Mouse (Mus musculus) liver, embryonic 15.5 days (tissue): Measurements from ENCODE around the gene Scaf11. TPM values are rescaled to one million over a fixed set of nuclear protein-coding genes. Genes with fewer than 3 reads are reported as not detected.
A peak's percentile ranks its signal among the peaks of the same experiment; 100 is the strongest.

Source experiments
- ATAC-seq: fragments of 200-750 bp; cut with Nextera tagmentation; 2 replicates; pipeline ENCODE4 v1.8.0; 2017; ENCODE audit warnings: moderate number of reproducible peaks, mild to moderate bottlenecking, moderate library complexity; ENCODE audit not compliant: insufficient read depth
- H3K27ac ChIP-seq: fragments of 300-500 bp; sonication (generic); replicated peaks from 2 replicates; pipeline ENCODE4 v1.5.1; 2015; ENCODE audit warnings: mild to moderate bottlenecking, inconsistent platforms
- H3K27me3 ChIP-seq: fragments of 300-500 bp; sonication (generic); 2 replicates; pipeline ENCODE4 v1.6.1; 2015; ENCODE audit warnings: mild to moderate bottlenecking, inconsistent platforms
- H3K36me3 ChIP-seq: fragments of 300-500 bp; sonication (generic); replicated peaks from 2 replicates; pipeline ENCODE4 v1.6.1; 2015; ENCODE audit warnings: moderate library complexity, mild to moderate bottlenecking, inconsistent platforms
- H3K4me1 ChIP-seq: fragments of 300-500 bp; sonication (generic); replicated peaks from 2 replicates; pipeline ENCODE4 v1.6.1; 2015; ENCODE audit warnings: inconsistent platforms
- H3K4me2 ChIP-seq: fragments of 300-500 bp; sonication (generic); 2 replicates; pipeline ENCODE4 v1.6.1; 2015; ENCODE audit warnings: moderate library complexity, mild to moderate bottlenecking, inconsistent platforms
- H3K4me3 ChIP-seq: fragments of 300-500 bp; sonication (generic); replicated peaks from 2 replicates; pipeline ENCODE4 v1.5.1; 2015; ENCODE audit warnings: mild to moderate bottlenecking, inconsistent platforms
- H3K9ac ChIP-seq: fragments of 300-500 bp; sonication (generic); 2 replicates; pipeline ENCODE4 v1.6.1; 2015; ENCODE audit warnings: moderate library complexity, mild to moderate bottlenecking, inconsistent platforms
- H3K9me3 ChIP-seq: fragments of 300-500 bp; sonication (generic); replicated peaks from 2 replicates; pipeline ENCODE4 v1.6.1; 2016; ENCODE audit warnings: inconsistent platforms
- WGBS: fragments of 180-500 bp; shearing (Covaris S2); methylation state at CpG from one replicate; pipeline ENCODE4 v1.1.7; 2015; ENCODE audit warnings: mixed read lengths; ENCODE audit not compliant: insufficient replicate concordance; 5-methylcytosine and 5-hydroxymethylcytosine counted together
- polyA plus RNA-seq: library from polyadenylated mRNA; unstranded; fragments of >200 nt; fragmentation: Nextera tagmentation; extraction: Ambion mirVana; gene quantifications from 2 replicates; pipeline ENCODE4 v1.2.1, GENCODE M21; 2015

The Scaf11 gene
- polyA plus RNA-seq, 1 experiment from 2014 or later = 40.1 TPM

DNA sequence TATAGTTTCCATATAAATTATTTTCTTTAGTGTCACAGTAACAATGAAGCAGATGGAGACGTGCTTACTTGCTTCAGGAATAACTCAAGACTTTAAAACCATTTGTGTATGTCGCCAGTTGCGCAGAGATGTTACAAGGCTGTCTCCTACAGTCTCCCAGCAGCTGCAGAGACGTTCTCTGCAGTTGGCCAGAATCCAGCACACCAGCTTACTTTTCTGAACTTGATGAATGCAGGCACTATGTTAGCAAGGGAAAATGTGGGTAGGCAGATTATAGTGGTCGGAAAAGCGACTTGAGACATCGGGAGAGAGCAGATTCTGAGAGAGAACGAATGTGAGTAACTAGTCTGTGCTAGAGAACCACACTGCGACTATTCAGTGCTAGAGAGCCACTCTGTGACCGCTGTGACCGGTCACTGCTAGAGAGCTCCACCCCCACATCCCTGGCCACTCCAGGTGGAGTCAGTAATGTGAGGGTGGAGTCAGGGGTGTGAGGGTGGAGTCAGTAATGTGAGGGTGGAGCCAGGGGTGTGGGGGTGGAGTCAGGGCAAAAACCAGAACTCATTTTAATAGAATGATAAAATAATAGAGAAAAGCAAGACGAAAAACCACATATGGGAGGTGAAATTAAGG lies 26.5 kb upstream of the Scaf11 start:
- no peak for ATAC-seq
- WGBS = 62% methylated on average over 12 of the region's 12 CpGs

DNA sequence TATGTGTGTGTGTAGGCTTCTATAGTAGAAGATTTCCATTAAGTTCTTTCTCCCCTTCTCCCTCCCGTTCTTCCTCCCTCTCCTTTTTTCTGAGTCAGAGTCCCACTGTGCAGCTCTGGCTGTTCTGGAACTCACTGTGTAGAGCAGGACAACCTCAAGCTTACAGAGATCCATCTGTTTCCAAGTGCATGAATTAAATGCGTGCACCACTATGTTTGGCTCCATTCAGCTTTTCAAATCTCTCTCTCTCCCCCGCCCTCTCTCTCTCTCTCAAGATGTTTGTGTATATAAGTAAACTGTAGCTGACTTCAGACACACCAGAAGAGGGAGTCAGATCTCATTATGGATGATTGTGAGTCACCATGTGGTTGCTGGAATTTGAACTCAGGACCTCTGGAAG lies 20.2 kb upstream of the Scaf11 start:
- H3K4me3 ChIP-seq = no peak overlapping the region
- no peak overlapping the region for H3K27ac ChIP-seq
- H3K9ac ChIP-seq = no peak overlapping the region
- no peaks in the 10 kb centered on the region for H3K4me1 ChIP-seq
- H3K27me3 ChIP-seq = no peaks in the 10 kb centered on the region
- WGBS = 71% methylated on average over 3 of the region's 3 CpGs
- ATAC-seq = no peak
- no peak overlapping the region for H3K4me2 ChIP-seq
- no peaks in the 10 kb centered on the region for H3K9me3 ChIP-seq
- no peaks in the 10 kb centered on the region for H3K36me3 ChIP-seq

More for the DNA sequence above, 26.5 kb upstream of the Scaf11 start:
- no peaks in the 10 kb centered on the region for H3K9me3 ChIP-seq
- no peaks in the 10 kb centered on the region for H3K36me3 ChIP-seq
- peaks cover 11% of the 10 kb centered on the region; the same call in 1 of the 2 replicates for H3K4me1 ChIP-seq
- H3K27me3 ChIP-seq = no peaks in the 10 kb centered on the region
- no peak overlapping the region for H3K27ac ChIP-seq
- H3K9ac ChIP-seq = no peak overlapping the region
- H3K4me3 ChIP-seq = no peak overlapping the region
- no peak overlapping the region for H3K4me2 ChIP-seq

DNA sequence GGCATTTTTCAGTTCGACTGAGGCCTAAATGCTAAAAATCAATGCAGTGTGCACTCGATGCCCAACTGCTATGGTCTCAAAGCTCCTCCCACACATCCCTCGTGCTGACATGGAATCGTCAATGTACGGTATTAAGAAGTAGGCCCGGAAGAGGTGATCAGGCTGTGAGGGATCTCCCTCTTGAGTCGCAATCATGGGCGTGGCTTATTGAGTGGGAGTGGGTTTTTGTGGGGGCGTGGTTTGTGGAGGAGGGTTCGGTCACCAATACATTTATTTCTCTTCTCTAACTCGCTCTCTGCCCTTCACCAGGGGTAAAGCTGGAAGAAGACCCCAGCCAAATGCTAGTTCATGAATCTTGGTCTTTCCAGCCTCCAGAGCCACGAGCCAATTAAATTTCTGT lies 17.4 kb upstream of the Scaf11 start:
- Histone ChIP-seq H3K9me3 (no peaks in the 10 kb centered on the region), H3K9ac (no peak overlapping the region), H3K27ac (no peak overlapping the region), H3K4me1 (no peaks in the 10 kb centered on the region), H3K4me3 (no peak overlapping the region), H3K36me3 (no peaks in the 10 kb centered on the region), H3K4me2 (no peak overlapping the region), H3K27me3 (no peaks in the 10 kb centered on the region)
- 71% methylated on average over 12 of the region's 12 CpGs for WGBS
- no peak for ATAC-seq

DNA sequence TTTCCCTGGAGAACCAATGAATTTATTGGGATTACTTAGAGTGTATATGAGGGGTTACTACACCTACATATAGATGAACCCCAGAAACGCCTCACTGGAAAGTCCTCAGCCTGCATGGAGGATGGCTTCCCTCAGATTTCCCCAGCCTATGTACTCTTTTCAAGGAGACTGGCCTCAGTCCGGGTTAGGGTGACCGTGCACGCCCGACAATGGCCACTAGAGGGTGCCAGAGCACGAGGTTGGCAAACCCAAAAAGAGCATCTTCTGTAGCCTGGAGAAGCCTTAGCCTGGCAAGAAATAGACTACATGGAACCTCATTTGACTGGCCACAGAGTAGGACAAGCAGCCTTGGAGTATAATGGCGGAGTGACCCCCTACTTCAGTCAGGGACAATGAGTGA lies 15.7 kb upstream of the Scaf11 start:
- 6% methylated on average over 7 of the region's 7 CpGs for WGBS
- peak; percentile 59; the same call in 1 of the 2 replicates for ATAC-seq
- no peaks in the 10 kb centered on the region for H3K9me3 ChIP-seq
- H3K36me3 ChIP-seq = no peaks in the 10 kb centered on the region
- H3K4me2 ChIP-seq = no peak overlapping the region
- H3K4me1 ChIP-seq = no peaks in the 10 kb centered on the region
- H3K9ac ChIP-seq = no peak overlapping the region
- no peak overlapping the region for H3K4me3 ChIP-seq
- H3K27me3 ChIP-seq = no peaks in the 10 kb centered on the region
- H3K27ac ChIP-seq = no peak overlapping the region

- 48% methylated on average over 7 of the region's 7 CpGs for WGBS
- Histone ChIP-seq H3K4me3 (no peak overlapping the region), H3K9me3 (no peaks in the 10 kb centered on the region), H3K36me3 (no peaks in the 10 kb centered on the region), H3K9ac (no peak overlapping the region), H3K27me3 (no peaks in the 10 kb centered on the region), H3K4me1 (no peaks in the 10 kb centered on the region), H3K4me2 (no peak overlapping the region), H3K27ac (no peak overlapping the region)
- ATAC-seq = no peak
Measured at GRCm38 (mm10) chr15:96475571-96475972, 14.9 kb upstream of the Scaf11 start.

DNA sequence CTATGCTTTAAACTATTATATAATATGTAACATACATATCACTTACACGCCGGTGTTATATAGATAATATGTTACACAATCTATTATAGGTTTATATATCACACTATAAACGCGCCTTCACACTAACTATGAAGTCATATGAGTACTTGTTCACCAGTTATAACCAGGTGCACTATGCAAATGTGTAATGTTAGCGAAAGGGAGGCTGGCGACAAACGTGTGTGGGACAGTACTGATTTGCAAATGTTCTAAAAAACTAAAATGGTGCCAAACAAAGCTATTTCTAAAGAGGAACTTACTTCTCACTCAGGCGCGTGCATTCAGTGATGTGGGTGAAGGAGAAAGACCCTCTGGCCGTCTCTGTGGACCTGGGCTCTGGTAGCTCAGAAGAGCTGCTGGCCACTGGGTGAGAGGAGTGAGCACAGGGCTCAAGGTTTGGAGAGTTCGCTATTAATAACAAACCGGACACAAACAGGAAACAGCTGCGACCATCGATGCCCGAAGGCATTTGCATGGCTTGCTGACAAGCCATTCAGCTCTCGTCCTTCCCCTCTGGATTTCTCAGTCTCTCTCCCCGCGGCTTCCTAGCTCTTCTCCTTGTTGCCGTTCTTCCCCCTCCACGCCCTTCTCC lies 13.8 kb upstream of the Scaf11 start:
- Histone ChIP-seq H3K4me1 (no peaks in the 10 kb centered on the region), H3K9ac (no peak overlapping the region), H3K27me3 (no peaks in the 10 kb centered on the region), H3K4me2 (peak overlapping the region; percentile 23), H3K9me3 (no peaks in the 10 kb centered on the region), H3K4me3 (no peak overlapping the region), H3K27ac (no peak overlapping the region), H3K36me3 (no peaks in the 10 kb centered on the region)
- ATAC-seq = no peak
- 32% methylated on average over 20 of the region's 20 CpGs for WGBS

GRCm38 (mm10) chr15:96473920-96474319 lies 13.3 kb upstream of the Scaf11 start:
- WGBS = 80% methylated on average over 15 of the region's 15 CpGs
- H3K9me3 ChIP-seq = no peaks in the 10 kb centered on the region
- no peaks in the 10 kb centered on the region for H3K4me1 ChIP-seq
- no peak overlapping the region for H3K9ac ChIP-seq
- ATAC-seq = no peak
- no peak overlapping the region for H3K4me2 ChIP-seq
- no peak overlapping the region for H3K27ac ChIP-seq
- H3K4me3 ChIP-seq = no peak overlapping the region
- no peaks in the 10 kb centered on the region for H3K36me3 ChIP-seq
- H3K27me3 ChIP-seq = no peaks in the 10 kb centered on the region

- no peaks in the 10 kb centered on the region for H3K4me1 ChIP-seq
- 65% methylated on average over 2 of the region's 2 CpGs for WGBS
- H3K36me3 ChIP-seq = no peaks in the 10 kb centered on the region
- no peak overlapping the region for H3K27ac ChIP-seq
- H3K27me3 ChIP-seq = no peaks in the 10 kb centered on the region
- H3K4me2 ChIP-seq = no peak overlapping the region
- H3K9ac ChIP-seq = no peak overlapping the region
- no peaks in the 10 kb centered on the region for H3K9me3 ChIP-seq
- no peak overlapping the region for H3K4me3 ChIP-seq
- no peak for ATAC-seq
Measured at GRCm38 (mm10) chr15:96468316-96468715, 7.7 kb upstream of the Scaf11 start.

- Histone ChIP-seq H3K4me3 (no peak overlapping the region), H3K9ac (no peak overlapping the region), H3K36me3 (no peaks in the 10 kb centered on the region), H3K9me3 (no peaks in the 10 kb centered on the region), H3K27ac (no peak overlapping the region), H3K4me1 (peaks cover 3% of the 10 kb centered on the region), H3K27me3 (no peaks in the 10 kb centered on the region), H3K4me2 (no peak overlapping the region)
- 52% methylated on average over 5 of the region's 5 CpGs for WGBS
- no peak for ATAC-seq
Measured at GRCm38 (mm10) chr15:96467844-96468243, 7.2 kb upstream of the Scaf11 start.

GRCm38 (mm10) chr15:96466362-96466903 lies 5.8 kb upstream of the Scaf11 start:
- no peak for ATAC-seq
- H3K36me3 ChIP-seq = no peaks in the 10 kb centered on the region
- H3K4me1 ChIP-seq = peaks cover 17% of the 10 kb centered on the region
- H3K27me3 ChIP-seq = no peaks in the 10 kb centered on the region
- H3K9ac ChIP-seq = no peak overlapping the region
- H3K4me2 ChIP-seq = no peak overlapping the region
- H3K4me3 ChIP-seq = no peak overlapping the region
- no peak overlapping the region for H3K27ac ChIP-seq
- no peaks in the 10 kb centered on the region for H3K9me3 ChIP-seq
- whole genome bisulfite sequencing = 59% methylated on average over 13 of the region's 13 CpGs

GRCm38 (mm10) chr15:96465076-96465475 lies 4.4 kb upstream of the Scaf11 start:
- ATAC-seq = no peak
- Histone ChIP-seq H3K36me3 (no peaks in the 10 kb centered on the region), H3K27me3 (no peaks in the 10 kb centered on the region), H3K9ac (no peak overlapping the region), H3K4me3 (no peak overlapping the region), H3K4me2 (no peak overlapping the region), H3K4me1 (peaks cover 19% of the 10 kb centered on the region), H3K27ac (no peak overlapping the region), H3K9me3 (no peaks in the 10 kb centered on the region)
- WGBS = 77% methylated on average over 11 of the region's 11 CpGs
